ENCODE assay signal across 8 mouse cellular contexts in the genomic region with DNA sequence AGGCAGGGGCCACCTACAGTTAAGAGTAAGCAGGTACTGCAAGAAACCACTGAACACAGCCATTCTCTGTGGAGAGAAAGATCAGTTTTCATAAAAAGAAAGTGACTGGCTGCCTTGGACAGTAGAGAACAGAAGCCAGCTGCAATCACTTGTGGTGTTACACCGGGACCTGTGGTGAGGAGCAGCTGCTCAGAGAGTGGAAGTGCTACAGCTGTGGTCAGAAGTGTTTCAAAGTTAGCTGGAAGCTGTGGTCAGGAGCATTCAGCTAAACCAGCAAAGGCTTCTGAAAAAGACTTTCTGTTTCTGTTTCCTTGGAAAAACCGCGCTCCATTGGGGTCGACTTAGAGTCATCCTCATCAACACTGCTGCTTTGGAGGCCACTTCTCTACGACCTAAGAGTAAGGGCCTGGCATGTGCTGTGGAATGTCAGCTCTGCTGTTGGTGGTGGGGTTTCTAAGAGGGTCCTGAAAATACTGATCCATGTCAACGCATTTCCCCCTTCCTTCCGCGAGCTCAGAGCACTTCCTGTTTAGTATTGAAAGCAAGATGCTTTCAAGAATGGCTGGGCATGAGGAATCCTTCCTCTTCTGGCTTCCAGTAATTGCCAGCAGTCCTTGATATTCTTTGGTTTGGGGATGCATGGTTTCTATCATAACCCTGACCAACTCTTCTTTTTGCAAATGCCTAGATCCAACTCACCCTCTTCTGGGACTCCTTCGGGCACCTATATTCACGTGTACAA.
DNase-seq lines count a peak whose midpoint lies in the region; ATAC-seq lines count a peak whose summit lies in the region.

No protein-coding gene starts in this region.

- H3K27me3 ChIP-seq in kidney, embryonic 15.5 days: no peaks in the 10 kb centered on the region
- H3K27me3 ChIP-seq in stomach, embryonic 15.5 days (replicated peaks): no peaks in the 10 kb centered on the region

- no peaks in the 10 kb centered on the region for H3K36me3 ChIP-seq in kidney, embryonic 15.5 days
- no peaks in the 10 kb centered on the region for H3K36me3 ChIP-seq in stomach, embryonic 15.5 days

- 83% methylated on average over 10 of the region's 10 CpGs for WGBS in kidney, embryonic 15.5 days
- 64% methylated on average over 10 of the region's 10 CpGs for WGBS in stomach, embryonic 15.5 days

- no peaks in the 10 kb centered on the region; the same call in 1 of the 2 replicates for H3K9me3 ChIP-seq in kidney, embryonic 15.5 days (replicated peaks)
- no peaks in the 10 kb centered on the region for H3K9me3 ChIP-seq in stomach, embryonic 15.5 days

- H3K27ac ChIP-seq in kidney, embryonic 15.5 days: no peak overlapping the region
- H3K27ac ChIP-seq in stomach, embryonic 15.5 days: peak overlapping the region; percentile 46

- H3K9ac ChIP-seq in kidney, embryonic 15.5 days: no peak overlapping the region
- no peak overlapping the region for H3K9ac ChIP-seq in stomach, embryonic 15.5 days

- no peak overlapping the region for H3K4me3 ChIP-seq in kidney, embryonic 15.5 days (replicated peaks)
- H3K4me3 ChIP-seq in stomach, embryonic 15.5 days (replicated peaks): no peak overlapping the region; the same call in 1 of the 2 replicates

- peak; percentile 30 for DNase-seq in kidney, adult 9 months
- DNase-seq in c-Kit-positive CD71-negative TER-119-negative erythroid progenitor cells, embryonic 14.5 days (ENCODE audit: low read depth): peak; percentile 28
- DNase-seq in kidney, postnatal 4 days: peak; percentile 31 to 57
- DNase-seq in urinary bladder, adult 2 months (ENCODE audit: low spot score): no peak
- no peak for DNase-seq in embryo, embryonic 10 days (ENCODE audit: low spot score)
- DNase-seq in layer of hippocampus, adult 9-10 months (ENCODE audit: low spot score): no peak

- no peak overlapping the region for H3K4me2 ChIP-seq in kidney, embryonic 15.5 days
- H3K4me2 ChIP-seq in stomach, embryonic 15.5 days: peak overlapping the region; percentile 1; the same call in 1 of the 2 replicates

- no peaks in the 10 kb centered on the region for H3K4me1 ChIP-seq in kidney, embryonic 15.5 days
- H3K4me1 ChIP-seq in stomach, embryonic 15.5 days: no peaks in the 10 kb centered on the region

- no peak for ATAC-seq in kidney, embryonic 15.5 days (replicated peaks; ENCODE audit: low FRiP score)
- ATAC-seq in stomach, embryonic 15.5 days (ENCODE audit: insufficient read depth, low FRiP score, low read depth): peak; percentile 58; the same call in 1 of the 2 replicates

Comparison
In these comparisons a context has a peak if more than half of its experiments do, and no peak if none do; other contexts are left out.
1. DNase-seq: peak in kidney, adult 9 months (single experiment), c-Kit-positive CD71-negative TER-119-negative erythroid progenitor cells, embryonic 14.5 days (single experiment) and kidney, postnatal 4 days (2 of 2); none in urinary bladder, adult 2 months (single experiment), embryo, embryonic 10 days (single experiment) and layer of hippocampus, adult 9-10 months (single experiment).